Mouse (Mus musculus): ENCODE measurements at regions not wholly inside any gene's neighbourhood (a gene's known extent, or its start where the extent isn't known, plus 50 kb on each side); places are given as distances from the start of the nearest gene placed in this dataset.

DNA sequence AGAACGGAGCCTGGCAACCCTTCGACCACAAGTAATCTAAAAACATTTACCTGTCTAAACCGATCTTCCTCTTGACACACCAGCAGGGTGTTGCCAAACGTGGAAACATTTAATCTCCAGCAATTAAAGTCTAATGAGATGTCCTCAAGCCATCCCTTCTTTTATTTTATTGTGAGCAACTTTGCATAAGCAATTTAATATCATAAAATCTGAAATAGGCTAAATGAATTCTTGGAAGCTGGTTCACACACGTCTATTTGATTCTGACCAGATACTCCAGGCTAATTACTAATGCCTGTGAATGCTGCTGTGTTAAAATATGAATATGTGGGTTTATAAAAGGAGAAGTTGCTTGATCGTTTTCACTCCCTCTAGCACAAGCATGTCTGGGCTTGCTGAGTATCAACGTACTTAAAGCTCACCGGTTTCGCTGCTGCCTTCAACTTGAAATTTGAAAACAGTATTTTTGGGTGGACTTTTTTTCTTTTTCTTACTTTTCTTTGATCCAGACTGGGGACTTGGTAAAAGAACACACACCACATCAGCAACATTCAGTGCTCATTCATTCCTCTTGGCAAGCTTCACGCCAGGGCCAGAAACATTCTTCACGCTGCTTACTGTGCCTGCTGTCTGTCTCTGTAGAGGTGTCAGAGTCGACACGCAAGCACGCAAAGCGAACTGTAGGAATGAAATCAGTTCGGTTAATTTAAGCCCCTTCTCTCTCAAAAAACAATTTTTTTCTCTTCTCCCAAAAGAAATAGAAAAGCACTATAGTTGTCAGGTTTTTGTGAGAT, 194.4 kb downstream of the Npr3 start:
- CTCF ChIA-PET = no interaction called here

DNA sequence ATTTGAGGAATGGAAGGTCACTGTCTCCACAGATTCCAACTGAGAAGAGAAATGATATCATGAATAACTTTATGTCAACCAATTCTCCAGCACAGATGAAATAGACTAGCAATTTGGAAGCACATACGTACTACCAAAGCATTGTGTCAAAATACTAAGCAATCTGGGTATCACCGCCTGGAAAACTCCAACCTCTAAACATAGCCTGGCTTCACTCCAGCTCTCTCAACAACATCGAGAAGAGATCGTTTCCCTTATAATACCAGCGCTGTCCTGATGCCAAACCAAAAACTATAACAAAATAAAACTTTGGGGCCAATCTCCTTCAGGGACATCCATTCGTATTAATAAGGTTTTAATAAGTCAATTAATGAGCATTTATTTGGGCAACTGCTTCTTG, 205.8 kb downstream of the Npr3 start:
- CTCF ChIA-PET = no interaction called here

DNA sequence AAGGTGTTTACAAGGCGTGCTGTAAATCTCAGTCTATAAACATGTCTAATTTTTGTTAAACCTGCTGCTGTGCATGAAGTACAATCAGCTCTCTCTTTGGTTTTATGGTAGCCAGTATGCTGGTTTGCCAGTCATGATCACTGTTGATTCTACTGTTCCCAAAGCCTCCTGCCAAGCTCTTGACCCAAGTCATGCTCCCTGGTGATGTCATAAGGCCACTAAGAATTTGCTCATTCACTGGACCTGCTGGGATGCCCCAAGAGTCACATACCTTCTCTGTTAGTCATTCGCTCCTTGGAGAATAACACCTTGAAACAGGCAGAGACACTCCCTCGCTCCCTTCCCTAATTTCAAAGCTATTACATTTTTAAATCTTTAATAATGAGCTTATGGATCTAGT, 207.2 kb downstream of the Npr3 start:
- CTCF ChIA-PET = no interaction called here

DNA sequence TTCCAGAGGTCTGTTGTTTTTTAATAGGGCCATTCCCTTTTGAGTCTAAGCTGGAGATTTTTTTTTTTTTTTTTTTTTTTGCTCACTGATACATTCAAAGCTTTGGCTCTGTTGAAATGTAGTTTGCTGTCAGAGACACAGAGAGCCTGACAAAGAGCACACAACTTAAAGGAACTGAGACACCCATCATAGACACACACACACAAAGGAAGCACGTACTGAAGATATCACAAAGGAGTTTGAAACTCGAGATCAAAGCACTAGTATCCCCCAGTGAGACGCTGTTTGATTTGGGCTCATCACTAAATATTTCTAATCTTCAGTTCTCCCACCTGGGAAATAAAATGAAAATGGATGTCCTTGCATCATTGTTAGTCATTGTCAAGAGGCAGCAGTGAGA, 210.0 kb downstream of the Npr3 start:
- CTCF ChIA-PET = interaction anchor here (0.6 to 0.7 kb wide), 2 partner anchors 8 to 10 kb away, joined by 3 to 19 read pairs; no protein-coding TSS in a partner anchor

DNA sequence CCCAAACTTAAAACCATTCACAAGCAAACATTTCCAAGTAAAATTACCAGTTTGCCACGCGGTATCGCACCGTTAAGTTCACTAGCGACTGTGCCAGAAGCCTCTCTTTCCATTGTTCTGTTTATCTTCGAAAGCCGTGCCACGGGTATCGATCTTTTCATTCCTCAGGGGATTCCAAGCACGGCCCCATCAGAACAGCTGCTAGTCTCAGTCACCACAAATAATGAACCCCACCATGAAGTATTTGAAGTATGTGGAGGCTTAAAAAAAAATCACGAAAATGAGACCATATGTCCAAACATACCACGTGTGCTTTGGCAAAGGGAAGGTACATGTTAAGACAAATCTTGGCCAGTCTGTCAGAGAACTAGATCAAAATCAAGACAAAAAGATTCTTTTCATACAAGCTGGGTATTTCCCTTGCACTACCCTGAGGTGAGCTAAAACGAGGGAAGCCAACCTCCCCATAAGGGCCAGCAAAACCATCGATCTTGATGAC, 213.3 kb downstream of the Npr3 start:
- CTCF ChIA-PET = no interaction called here

DNA sequence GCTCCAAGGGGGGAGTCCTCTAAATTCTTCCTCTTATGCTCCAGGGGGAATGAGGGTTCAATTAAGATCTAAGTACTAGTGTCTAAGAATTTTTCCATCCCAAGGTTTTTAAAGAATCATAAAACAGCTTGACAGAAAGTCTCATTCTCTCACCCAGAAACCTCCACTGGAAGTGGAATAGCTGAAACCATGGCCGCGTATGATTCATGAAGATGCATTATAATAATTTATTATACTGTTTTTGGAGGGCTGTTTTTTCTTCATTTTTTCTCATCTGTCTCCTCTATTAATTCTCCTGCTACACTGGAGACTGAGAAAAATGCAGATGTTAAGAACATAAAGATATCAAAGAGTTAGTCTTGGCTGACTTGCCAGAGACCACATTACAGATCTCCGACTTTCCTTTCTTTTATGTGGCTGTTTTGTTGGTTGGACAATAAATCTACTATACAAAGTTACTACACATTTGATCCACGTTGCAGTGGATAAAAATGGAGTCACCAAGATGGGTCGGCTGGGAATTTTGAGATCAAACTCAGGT, 242.2 kb downstream of the Npr3 start:
- CTCF ChIA-PET = no interaction called here

DNA sequence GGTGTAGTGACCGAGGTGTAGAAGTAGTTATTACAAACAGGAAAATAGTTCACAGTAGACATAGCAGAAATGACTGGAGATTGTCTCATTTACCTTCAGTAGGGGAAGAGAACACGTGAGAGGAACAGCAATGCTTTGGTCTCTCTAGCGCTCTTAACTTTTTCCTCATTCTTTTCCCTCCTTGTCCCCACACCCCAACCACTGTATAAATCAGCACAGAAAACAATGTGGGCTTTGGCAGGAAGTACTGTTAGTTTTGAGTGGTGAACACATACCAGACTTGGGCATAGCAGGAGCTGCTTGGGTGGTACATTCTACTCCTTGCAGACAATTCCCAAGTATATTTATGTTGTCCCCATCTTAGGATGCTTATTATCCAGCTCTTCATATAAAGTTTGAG, 251.9 kb downstream of the Npr3 start:
- CTCF ChIA-PET = no interaction called here

DNA sequence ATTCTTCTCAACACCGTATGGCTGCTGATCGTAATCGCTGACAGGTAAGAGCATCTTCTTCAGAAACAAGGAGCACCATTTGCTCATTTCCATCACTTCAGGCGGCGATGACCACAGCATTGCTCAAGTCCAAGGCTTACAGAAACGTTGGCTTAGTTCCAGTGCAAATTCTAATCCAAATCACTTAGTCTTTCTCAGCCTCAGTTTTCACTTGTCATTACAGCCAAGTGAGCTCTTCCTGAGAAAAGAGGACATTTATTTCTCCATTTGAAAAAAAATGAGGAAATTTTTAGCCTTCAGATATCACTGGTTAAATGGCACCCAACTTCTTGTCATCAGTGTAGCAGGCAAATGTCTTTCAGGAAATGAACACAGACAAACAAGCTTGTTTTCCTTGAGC, 246.8 kb upstream of the Tars start:
- CTCF ChIA-PET = no interaction called here

DNA sequence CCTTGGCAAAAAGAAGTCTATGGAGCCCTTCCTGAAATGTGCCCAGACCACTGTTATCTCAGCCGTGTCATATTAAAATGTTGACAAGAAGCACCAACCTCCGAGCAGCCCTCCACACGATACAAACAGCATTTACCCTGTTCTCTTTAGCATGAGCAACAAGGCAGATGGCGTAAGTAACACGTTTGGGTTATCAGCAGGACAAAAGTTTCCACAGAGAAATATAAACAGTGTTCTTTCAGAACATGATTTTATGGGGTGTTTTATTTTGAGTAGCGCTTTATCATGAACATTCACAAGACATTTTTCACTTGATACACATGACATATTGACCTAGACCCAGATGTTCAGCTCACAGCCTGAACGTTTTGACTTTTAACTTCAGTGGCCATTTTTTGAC, 245.3 kb upstream of the Tars start:
- CTCF ChIA-PET = no interaction called here

DNA sequence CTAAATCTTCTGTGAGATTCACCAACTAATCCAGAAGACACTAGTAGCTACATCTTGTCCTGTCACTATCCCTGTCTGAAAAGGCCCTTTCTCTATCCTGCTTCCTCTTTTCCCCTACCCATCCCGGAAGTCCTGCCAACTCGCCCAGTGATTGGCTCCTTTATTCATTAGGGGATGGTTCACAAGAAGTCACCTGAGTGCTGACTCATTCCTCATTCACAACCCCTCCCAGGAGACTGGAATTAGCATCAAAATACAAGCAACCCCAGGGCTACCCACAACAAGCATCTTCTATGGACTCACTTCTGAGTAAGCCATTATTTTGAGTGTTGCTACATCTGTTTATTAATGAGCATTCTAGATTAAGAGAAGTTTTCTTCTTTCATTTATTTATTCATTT, 231.2 kb upstream of the Tars start:
- CTCF ChIA-PET = no interaction called here

DNA sequence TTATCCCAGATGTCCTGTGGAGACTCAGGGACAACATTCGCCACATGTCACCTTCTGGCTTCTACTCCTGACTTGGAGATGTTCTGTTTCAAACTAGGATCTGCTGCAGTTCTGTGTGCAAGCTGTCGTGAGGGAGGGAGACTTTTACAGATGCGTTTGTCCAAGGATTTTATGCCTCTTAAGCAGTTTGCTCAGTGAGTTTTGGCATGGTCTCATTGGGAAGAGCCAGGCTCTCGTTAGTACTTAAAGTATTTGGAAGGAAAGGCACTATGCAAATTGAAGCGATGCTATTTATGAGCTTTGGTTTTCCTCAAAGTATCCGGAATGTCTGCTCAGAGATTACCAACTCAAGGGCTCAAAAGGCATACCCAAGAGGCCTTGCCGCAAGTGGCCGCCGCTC, 227.0 kb upstream of the Tars start:
- CTCF ChIA-PET = no interaction called here

DNA sequence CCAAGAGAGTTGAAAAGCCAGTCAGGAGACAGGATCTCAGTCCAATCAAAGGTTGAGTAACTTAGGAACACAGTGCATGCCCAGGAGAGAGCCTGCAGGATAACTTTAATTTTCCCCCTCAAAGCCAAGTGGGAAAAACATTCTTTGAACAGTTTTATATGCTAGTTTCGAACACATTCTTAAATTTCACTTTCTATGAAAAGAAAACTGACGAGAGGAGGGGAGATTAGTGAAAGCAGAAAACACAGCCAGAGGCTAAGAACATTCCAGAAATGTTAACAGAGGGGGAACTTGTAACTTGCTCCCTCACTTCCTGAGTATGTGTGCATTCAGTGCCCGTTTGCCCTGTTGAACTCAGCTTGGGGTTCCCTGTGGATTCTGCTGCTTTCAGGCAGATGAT, 213.0 kb upstream of the Tars start:
- CTCF ChIA-PET = no interaction called here

DNA sequence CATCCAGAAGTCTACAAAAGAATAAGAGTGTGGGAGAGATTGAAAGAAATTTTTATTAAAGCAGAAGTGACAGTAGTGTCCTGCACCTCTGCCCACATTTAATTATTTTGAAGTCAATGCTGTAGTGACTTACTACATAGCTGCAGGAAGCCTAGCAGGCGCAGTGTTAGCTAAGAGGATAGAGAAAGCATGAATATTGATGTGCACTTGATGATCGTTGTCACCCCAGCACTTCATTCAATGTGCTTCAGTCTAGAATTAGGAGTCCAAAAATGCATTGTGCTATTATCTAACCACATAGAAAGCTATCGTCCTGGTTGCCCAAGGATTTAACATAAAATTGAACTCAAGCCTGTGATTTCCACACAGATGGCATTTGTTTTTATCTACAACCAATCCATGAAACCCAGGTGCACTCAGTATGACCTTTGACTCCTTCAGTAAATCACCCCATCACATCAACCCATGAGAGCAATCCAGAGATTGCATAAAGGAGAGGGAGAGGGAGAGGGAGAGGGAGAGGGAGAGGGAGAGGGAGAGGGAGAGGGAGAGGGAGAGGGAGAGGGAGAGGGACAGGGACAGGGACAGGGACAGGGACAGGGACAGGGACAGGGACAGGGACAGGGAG, 210.7 kb upstream of the Tars start:
- CTCF ChIA-PET = no interaction called here

DNA sequence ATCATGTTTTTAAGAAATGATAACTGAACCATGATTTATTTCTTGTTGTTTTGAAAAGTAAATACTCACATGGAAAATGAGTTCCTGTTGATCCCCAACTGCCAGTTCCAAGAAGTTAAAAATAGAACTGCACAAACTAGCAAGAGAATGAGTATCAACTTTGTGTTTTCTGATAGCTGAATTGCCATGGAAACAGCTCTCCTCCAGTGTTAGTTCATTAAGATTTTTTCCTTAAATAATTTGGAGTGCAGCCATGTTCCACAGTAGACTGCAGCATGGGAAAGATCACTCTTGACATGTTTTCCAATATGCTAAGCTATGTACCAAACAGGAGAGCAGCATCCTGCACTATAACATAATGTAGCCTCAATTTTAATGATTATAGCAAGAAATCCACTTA, 208.0 kb upstream of the Tars start:
- CTCF ChIA-PET = no interaction called here

DNA sequence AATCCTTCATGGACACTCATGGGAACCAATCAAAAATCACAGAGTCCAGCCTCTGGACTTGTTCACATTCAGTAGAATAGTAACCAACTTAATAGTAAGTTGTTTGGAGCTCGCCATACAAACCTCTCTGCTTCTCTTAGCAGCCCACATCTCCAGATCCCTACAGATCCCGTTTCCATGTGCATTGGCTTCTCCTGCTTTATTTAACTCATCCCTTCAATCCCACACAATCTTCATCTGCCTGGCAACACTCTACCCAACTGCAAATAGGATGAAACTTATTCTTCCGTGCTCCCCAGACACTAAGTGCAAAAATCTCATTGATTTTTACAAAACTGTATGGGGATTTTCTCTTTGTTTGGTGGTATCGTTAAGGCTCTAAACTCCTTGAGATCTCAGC, 206.2 kb upstream of the Tars start:
- CTCF ChIA-PET = no interaction called here

DNA sequence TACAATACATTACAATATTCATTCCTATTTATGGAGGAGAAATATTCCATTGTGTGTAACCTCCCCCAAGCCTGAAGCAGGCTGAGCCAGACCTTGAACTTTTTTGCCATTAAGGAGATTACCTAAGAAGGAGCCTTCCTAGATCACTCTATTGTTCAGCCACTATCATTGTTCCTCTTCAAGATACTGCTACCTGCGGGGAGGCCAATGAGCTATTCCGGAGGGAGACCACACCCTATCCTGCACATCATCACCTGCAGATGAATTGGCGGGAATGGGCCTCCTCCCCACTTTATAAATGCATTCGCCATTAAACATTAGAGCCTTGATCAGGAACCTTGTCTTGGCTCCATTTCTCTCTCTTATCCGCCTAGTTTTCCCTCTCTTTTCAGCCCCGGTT, 197.6 kb upstream of the Tars start:
- CTCF ChIA-PET = no interaction called here

DNA sequence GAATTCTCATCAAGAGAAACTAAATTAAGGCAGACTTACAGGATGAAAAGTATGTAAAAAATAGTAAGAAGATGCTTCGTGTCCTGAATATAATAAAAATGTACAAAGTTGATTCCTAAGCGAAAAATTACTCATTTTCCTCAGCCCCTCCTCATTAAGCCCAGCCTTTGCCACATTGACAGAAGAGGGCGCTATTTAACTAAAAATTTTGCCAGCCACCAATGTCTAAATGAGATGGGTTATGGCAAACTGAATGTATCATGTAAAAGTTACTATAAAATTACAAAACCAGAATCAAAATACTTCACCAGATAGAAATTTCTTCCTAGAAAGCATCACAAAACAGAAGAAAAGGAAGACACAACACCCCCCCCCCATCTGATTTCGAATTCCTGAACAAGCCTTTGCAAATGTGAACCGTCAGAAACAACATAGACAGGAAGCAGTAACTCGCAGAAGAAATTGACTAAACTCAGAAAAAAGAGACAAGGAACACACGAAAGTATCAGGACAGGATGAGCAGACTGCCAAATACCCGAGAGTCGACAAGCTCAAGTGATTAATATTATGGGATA, 191.2 kb upstream of the Tars start:
- CTCF ChIA-PET = no interaction called here

DNA sequence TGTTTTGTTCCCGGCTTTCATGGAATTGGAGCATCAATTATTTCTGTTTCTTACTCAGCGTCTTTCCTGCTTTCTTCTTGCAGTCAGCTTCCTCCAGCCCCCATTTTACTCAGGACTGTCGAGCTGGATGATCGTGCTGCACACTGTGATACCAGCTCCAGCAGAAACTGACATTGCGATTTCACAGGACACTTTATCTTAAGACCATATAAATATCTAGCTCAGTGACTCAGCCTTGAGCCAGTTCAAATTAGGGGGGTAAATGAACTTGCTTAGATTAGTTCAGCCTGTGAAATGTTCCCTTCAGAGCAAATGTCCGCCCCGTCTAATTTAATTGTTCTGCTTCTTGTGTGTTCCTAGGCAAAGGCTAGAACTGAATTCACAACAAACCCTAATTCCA, 190.3 kb upstream of the Tars start:
- CTCF ChIA-PET = no interaction called here

DNA sequence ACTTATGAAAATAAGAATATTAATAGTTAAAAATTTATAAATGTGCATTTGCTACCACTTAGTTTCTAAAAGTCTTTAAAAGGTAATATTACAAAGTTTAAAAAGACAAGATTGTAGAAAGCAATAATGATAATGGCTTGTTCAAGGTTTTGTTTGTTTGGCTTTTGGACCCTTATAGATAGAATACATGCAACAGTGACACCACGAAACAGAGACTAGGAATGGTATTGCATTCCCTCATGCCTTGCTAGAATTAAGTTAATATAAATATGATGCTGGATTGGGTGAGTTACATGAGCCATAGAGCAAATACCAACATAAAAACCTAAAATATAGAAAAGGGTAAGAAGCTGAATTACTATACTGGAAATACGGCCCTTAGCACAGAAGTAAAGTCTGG, 186.9 kb upstream of the Tars start:
- CTCF ChIA-PET = no interaction called here

DNA sequence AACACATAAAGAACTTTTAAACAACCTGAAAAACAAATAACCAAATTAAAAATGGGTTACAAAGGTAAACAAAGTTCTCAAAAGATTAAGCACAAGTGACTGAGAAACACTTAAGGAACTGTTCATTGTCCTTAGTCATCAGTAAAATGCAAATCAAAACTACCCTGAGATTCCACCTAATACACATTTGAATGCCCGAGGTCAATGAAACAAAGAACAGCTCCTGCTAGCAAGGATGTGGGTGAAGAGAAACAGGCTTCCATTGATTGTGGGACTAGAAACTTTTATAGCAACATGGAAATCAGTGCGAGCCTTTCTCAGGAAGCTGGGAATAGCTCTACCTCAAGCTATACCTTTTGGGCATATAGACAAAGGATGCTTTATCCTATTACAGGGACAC, 184.7 kb upstream of the Tars start:
- CTCF ChIA-PET = no interaction called here

DNA sequence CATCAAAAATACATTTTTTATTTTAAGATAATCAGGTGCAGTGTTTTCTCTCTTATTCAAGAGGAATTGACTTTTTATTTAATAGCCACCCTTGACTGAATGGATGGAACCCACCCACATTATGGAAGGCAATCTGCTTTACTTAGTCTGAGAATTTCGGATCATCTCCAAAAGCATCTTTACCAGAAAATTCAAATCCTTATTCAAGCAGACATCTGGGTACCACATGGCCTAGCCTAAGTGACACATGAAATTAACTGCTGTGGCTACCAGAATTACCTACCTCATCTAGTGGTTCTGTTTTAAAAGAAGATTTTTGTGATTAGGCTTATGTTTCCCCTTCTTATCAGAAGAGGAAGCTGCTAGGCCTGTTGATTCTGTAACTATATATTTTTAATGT, 178.9 kb upstream of the Tars start:
- CTCF ChIA-PET = no interaction called here

DNA sequence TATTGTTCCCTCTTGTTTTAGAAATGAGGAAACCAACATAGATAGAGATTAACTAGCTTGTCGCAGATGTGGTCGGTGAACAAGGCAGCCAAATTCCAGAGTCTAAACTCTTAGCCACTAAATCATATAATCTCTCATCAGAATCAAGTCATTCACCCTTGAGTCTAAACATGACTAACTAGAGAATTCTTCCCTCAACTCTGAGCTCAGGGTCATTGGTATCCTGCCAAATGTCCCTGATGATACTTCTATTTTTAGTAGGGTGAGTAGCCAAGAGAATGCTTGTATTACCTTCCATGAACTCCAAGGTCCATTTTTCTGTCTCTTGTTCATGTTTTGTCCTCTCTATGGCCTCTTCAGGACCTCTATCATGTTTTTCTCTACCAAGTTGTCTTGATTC, 174.9 kb upstream of the Tars start:
- CTCF ChIA-PET = no interaction called here

DNA sequence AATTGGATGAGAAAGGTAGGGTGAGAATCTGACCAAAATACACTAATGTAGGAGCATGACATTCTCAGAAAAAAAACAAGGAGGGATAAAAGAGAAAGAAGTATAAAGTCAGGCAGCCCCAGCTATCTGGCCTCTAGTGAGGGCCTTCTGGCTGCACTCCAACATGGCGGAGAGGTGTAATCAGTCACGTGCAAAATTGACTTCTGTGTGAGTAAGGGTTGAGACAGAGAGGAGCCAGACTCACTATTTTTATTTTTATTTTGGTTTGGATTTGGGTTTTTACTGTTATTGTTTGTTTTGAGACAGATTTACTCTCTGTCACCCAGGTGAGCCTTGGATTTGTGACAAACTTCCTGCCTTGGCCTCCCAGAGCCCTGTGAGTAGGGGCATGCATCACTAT, 174.0 kb upstream of the Tars start:
- CTCF ChIA-PET = no interaction called here

Measured in spleen, embryonic (tissue).